Mouse (Mus musculus): ENCODE measurements around the gene Gm20816. TPM values are rescaled to one million over a fixed set of nuclear protein-coding genes. Genes with fewer than 3 reads are reported as not detected.

The Gm20816 gene
- not detected for polyA plus RNA-seq (2014; fragmentation: Illumina TruSeq; extraction: RNeasy Lipid Tissue Mini Kit (QIAGEN cat#74804); ENCODE audit: low read depth, low replicate concordance)

DNA sequence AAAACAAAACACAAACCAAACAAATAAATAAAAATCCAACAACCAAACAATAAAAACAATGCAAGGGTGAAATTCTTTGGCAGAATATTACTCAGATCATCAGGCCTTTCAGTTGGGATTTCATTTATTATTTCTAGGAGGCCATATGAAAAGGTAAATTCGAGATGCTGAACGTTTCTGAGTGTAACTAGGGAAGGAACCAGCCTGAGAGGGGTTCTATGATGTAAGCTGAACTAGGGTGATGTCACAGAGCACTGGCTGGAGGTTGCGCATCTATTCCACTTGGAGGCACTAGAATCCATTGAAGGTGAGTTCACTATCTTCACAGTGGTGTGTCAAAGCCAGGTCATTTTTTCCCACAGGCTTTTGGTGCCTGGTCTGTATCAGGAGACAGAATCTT, at the start of gene Gm20816:
Gm20816 (plus strand) TSS at position 301 of the 400 bp plus-strand sequence.

Other genes with a start within 250 kb of the Gm20816 start
- gene Gm20937, start 243.1 kb upstream of the Gm20816 start, polyA plus RNA-seq (2014; fragmentation: Illumina TruSeq; extraction: RNeasy Lipid Tissue Mini Kit (QIAGEN cat#74804); ENCODE audit: low read depth, low replicate concordance), result not detected

Measured in heart, adult 10 weeks (tissue).